ENCODE assay signal across 20 mouse cellular contexts in the genomic region with DNA sequence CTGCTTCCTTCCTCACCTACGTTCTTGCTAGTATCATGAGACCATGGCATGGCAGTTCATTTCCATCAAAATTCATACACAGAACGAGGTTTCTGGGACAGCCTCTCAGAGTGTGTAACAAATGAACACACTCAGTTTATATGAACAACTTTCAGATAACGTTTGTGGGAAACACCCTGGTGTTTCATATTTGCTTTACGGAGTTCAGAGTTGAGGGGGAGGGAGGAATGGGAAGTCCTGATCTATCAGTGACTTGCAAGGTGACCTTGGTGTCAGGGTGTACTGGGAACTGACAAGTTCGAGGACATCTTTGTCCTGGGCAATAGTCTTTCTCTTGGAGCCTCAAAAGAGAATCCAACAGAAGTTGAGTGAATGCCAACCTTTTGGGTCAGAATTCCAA.
DNase-seq lines count a peak whose midpoint lies in the region; ATAC-seq and TF ChIP-seq lines count a peak whose summit lies in the region.
"Had no signal": no experiment of that assay in that cellular context is flagged by ENCODE, and none has a peak within 500 bp of the region (broad histone marks: within the 10 kb centered on the region; RNA-seq: fewer than 3 reads in every experiment).

No protein-coding gene starts in this region.

- no peaks in the 10 kb centered on the region for H3K27me3 ChIP-seq in midbrain, embryonic 11.5 days (ENCODE audit: control insufficient read depth, insufficient read depth, low read length)
- H3K27me3 ChIP-seq in midbrain, embryonic 16.5 days (ENCODE audit: control insufficient read depth, insufficient read depth, low read depth, low read length): no peaks in the 10 kb centered on the region
- no peaks in the 10 kb centered on the region for H3K27me3 ChIP-seq in liver, postnatal 0 days (ENCODE audit: insufficient read depth, low read length)
- H3K27me3 ChIP-seq in lung, postnatal 0 days (replicated peaks; ENCODE audit: insufficient read depth, low read length): no peaks in the 10 kb centered on the region
- H3K27me3 ChIP-seq: heart, embryonic 15.5 days; limb, embryonic 12.5 days; lung, embryonic 15.5 days; neural tube, embryonic 15.5 days had no signal

- H3K4me1 ChIP-seq in midbrain, embryonic 11.5 days (ENCODE audit: control insufficient read depth, insufficient read depth, low read length): peaks cover 3% of the 10 kb centered on the region; the same call in 1 of the 2 replicates
- peaks cover 9% of the 10 kb centered on the region; the same call in 1 of the 2 replicates for H3K4me1 ChIP-seq in midbrain, embryonic 16.5 days (ENCODE audit: control insufficient read depth, insufficient read depth, low read length)
- H3K4me1 ChIP-seq in liver, postnatal 0 days (ENCODE audit: insufficient read depth): peaks cover 38% of the 10 kb centered on the region
- no peaks in the 10 kb centered on the region for H3K4me1 ChIP-seq in lung, postnatal 0 days (ENCODE audit: insufficient read depth, low read depth, low read length)
- H3K4me1 ChIP-seq: lung, embryonic 15.5 days had no signal

- ATAC-seq in midbrain, embryonic 11.5 days (ENCODE audit: low FRiP score): no peak
- ATAC-seq in midbrain, embryonic 16.5 days: no peak
- ATAC-seq in liver, postnatal 0 days: no peak
- no peak for ATAC-seq in lung, postnatal 0 days
- ATAC-seq: CD4-positive, CD25-positive, alpha-beta regulatory T cell, adult 4 months; forebrain, postnatal 0 days; midbrain, embryonic 13.5 days had no signal

- no peaks in the 10 kb centered on the region for H3K9me3 ChIP-seq in midbrain, embryonic 11.5 days (ENCODE audit: control insufficient read depth, low read length)
- no peaks in the 10 kb centered on the region for H3K9me3 ChIP-seq in midbrain, embryonic 16.5 days (replicated peaks; ENCODE audit: control insufficient read depth, low read length, poor library complexity, severe bottlenecking)
- H3K9me3 ChIP-seq in liver, postnatal 0 days (ENCODE audit: low read length): no peaks in the 10 kb centered on the region
- H3K9me3 ChIP-seq in lung, postnatal 0 days (ENCODE audit: low read length): no peaks in the 10 kb centered on the region
- H3K9me3 ChIP-seq: heart, embryonic 15.5 days; limb, embryonic 12.5 days; lung, embryonic 15.5 days; midbrain, embryonic 13.5 days; neural tube, embryonic 15.5 days had no signal

- peak; percentile 30 for DNase-seq in heart, adult 11 months
- no peak for DNase-seq in heart, adult 9 months (ENCODE audit: low spot score in 2 of 2)
- peak; percentile 74 for DNase-seq in midbrain, embryonic 11.5 days (ENCODE audit: low spot score, missing footprints)
- peak; percentile 50 for DNase-seq in liver
- DNase-seq in liver, postnatal 0 days: peak; percentile 11
- no peak for DNase-seq in lung, postnatal 0 days (ENCODE audit: low spot score)
- no peak for DNase-seq in layer of hippocampus, adult 8-10 months (ENCODE audit: low spot score in 2 of 2)
- DNase-seq: cerebellum, adult 9-10 months; forebrain, postnatal 0 days; kidney, postnatal 4 days; right cerebral cortex, postnatal 14 days; thymus, postnatal 14 days had no signal

- H3K36me3 ChIP-seq in midbrain, embryonic 11.5 days (ENCODE audit: control insufficient read depth, insufficient read depth, low read length): no peaks in the 10 kb centered on the region
- no peaks in the 10 kb centered on the region for H3K36me3 ChIP-seq in midbrain, embryonic 16.5 days (ENCODE audit: control insufficient read depth, insufficient read depth, low read length)
- H3K36me3 ChIP-seq in liver, postnatal 0 days (replicated peaks; ENCODE audit: insufficient read depth, low read length): no peaks in the 10 kb centered on the region
- H3K36me3 ChIP-seq in lung, postnatal 0 days (ENCODE audit: insufficient read depth, low read length): no peaks in the 10 kb centered on the region
- H3K36me3 ChIP-seq: heart, embryonic 15.5 days; limb, embryonic 12.5 days; lung, embryonic 15.5 days; midbrain, embryonic 13.5 days; neural tube, embryonic 15.5 days had no signal

- H3K4me3 ChIP-seq in midbrain, embryonic 11.5 days (ENCODE audit: low read depth, low read length): no peak overlapping the region
- H3K4me3 ChIP-seq in midbrain, embryonic 16.5 days (ENCODE audit: low read depth, low read length): no peak overlapping the region
- peak overlapping the region; percentile 35; the same call in 1 of the 2 replicates for H3K4me3 ChIP-seq in liver, postnatal 0 days (ENCODE audit: low read depth, low read length)
- no peak overlapping the region for H3K4me3 ChIP-seq in lung, postnatal 0 days (ENCODE audit: low read depth, low read length)
- H3K4me3 ChIP-seq: heart, embryonic 15.5 days; limb, embryonic 12.5 days; lung, embryonic 15.5 days; midbrain, embryonic 13.5 days; myocyte; neural tube, embryonic 15.5 days had no signal

- H3K4me2 ChIP-seq in midbrain, embryonic 11.5 days: no peak overlapping the region
- H3K4me2 ChIP-seq in midbrain, embryonic 16.5 days (ENCODE audit: low read length): no peak overlapping the region
- H3K4me2 ChIP-seq in liver, postnatal 0 days (ENCODE audit: low read depth, low read length): peak overlapping the region; percentile 63
- H3K4me2 ChIP-seq in lung, postnatal 0 days (replicated peaks; ENCODE audit: low read depth, low read length): no peak overlapping the region
- H3K4me2 ChIP-seq: heart, embryonic 15.5 days; limb, embryonic 12.5 days; lung, embryonic 15.5 days; midbrain, embryonic 13.5 days; neural tube, embryonic 15.5 days had no signal

- WGBS in midbrain, embryonic 11.5 days: 78% methylated on average over 5 of the region's 5 CpGs
- 91% methylated on average over 5 of the region's 5 CpGs for WGBS in midbrain, embryonic 16.5 days
- 41% methylated on average over 5 of the region's 5 CpGs for WGBS in liver, postnatal 0 days (ENCODE audit: insufficient replicate concordance)
- 67% methylated on average over 5 of the region's 5 CpGs for WGBS in lung, postnatal 0 days

- no peak for TF ChIP-seq CTCF in liver, postnatal 0 days (IDR thresholded peaks at IDR 0.05; ENCODE audit: low read depth)
- TF ChIP-seq CTCF in lung, postnatal 0 days (IDR thresholded peaks at IDR 0.05): no peak

- H3K27ac ChIP-seq in midbrain, embryonic 11.5 days (ENCODE audit: low read depth, low read length): no peak overlapping the region
- H3K27ac ChIP-seq in midbrain, embryonic 16.5 days (ENCODE audit: low read length): no peak overlapping the region
- H3K27ac ChIP-seq in liver, postnatal 0 days (ENCODE audit: low read depth): peak overlapping the region; percentile 93
- no peak overlapping the region for H3K27ac ChIP-seq in lung, postnatal 0 days (ENCODE audit: low read length)
- H3K27ac ChIP-seq: heart, embryonic 15.5 days; lung, embryonic 15.5 days; midbrain, embryonic 13.5 days; neural tube, embryonic 15.5 days had no signal

- TF ChIP-seq EP300 in liver, postnatal 0 days (IDR thresholded peaks at IDR 0.05; ENCODE audit: low read depth): peak; percentile 61
- no peak for TF ChIP-seq EP300 in lung, postnatal 0 days (IDR thresholded peaks at IDR 0.05)

- no peak overlapping the region for H3K9ac ChIP-seq in midbrain, embryonic 11.5 days (ENCODE audit: low read length)
- no peak overlapping the region for H3K9ac ChIP-seq in midbrain, embryonic 16.5 days (ENCODE audit: low read depth, low read length)
- H3K9ac ChIP-seq in liver, postnatal 0 days (replicated peaks): peak overlapping the region; percentile 53
- no peak overlapping the region for H3K9ac ChIP-seq in lung, postnatal 0 days (replicated peaks; ENCODE audit: low read depth)
- H3K9ac ChIP-seq: forebrain, postnatal 0 days; heart, embryonic 15.5 days; limb, embryonic 12.5 days; lung, embryonic 15.5 days; midbrain, embryonic 13.5 days; neural tube, embryonic 15.5 days had no signal

Comparison
In these comparisons a context has a peak if more than half of its experiments do, and no peak if none do; other contexts are left out.
1. DNase-seq: peak in heart, adult 11 months (single experiment), midbrain, embryonic 11.5 days (single experiment), liver (single experiment) and liver, postnatal 0 days (single experiment); none in heart, adult 9 months (0 of 2), lung, postnatal 0 days (single experiment) and layer of hippocampus, adult 8-10 months (0 of 2).